ENCODE assay signal across 12 mouse cellular contexts in the genomic region with DNA sequence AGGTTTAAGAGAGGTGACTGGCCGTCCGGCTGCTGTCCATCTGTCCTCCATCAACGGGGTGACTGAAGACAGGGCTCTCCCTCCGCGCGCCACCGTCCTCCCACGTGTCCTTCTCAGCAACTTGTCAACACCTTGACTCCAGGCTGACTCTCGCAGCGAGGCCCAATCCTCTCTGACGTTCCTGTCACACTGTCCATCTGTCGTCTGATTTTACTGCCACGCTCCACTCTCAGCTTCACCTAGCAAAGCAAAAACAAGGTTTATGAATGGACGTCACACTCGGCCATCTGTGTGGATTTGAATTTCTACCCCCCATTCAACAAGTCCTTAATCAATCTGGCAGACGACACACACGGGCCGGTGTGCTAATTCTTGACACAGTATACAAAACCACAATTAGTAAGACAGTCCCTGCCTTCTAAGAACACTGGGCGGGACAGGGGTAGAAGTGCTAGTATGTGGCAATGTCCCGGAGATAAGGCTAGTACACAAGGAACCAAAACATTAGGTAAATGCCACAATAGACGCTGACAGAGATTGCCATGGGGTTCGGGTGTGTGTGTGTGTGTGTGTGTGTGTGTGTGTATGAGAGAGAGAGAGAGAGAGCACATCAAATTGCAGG. TPM values are rescaled to one million over a fixed set of nuclear protein-coding genes. Genes with fewer than 3 reads are reported as not detected.
A peak's percentile ranks its signal among the peaks of the same experiment; 100 is the strongest.
DNase-seq lines count a peak whose midpoint lies in the region; ATAC-seq and TF ChIP-seq lines count a peak whose summit lies in the region.
"Had no signal": no experiment of that assay in that cellular context is flagged by ENCODE, and none has a peak within 500 bp of the region (broad histone marks: within the 10 kb centered on the region; RNA-seq: fewer than 3 reads in every experiment).

No protein-coding gene starts in this region.

- 24% methylated on average over 22 of the region's 22 CpGs for WGBS in heart, postnatal 0 days

- no peak overlapping the region for H3K4me3 ChIP-seq in heart, postnatal 0 days (ENCODE audit: low read depth, low read length)

- peak; percentile 52; the same call in 1 of the 2 replicates for ATAC-seq in heart, postnatal 0 days (ENCODE audit: insufficient read depth, low read depth)

- intact Hi-C loops in heart, postnatal 25 days (cut with DNase I), result no loop called here

- peaks cover 31% of the 10 kb centered on the region for H3K36me3 ChIP-seq in heart, postnatal 0 days (replicated peaks; ENCODE audit: control insufficient read depth, insufficient read depth, low read length)

- TF ChIP-seq EP300 in heart, postnatal 0 days (IDR thresholded peaks at IDR 0.05; ENCODE audit: low read depth), result no peak

- no peaks in the 10 kb centered on the region for H3K9me3 ChIP-seq in heart, postnatal 0 days (replicated peaks; ENCODE audit: control insufficient read depth, low read length)

- H3K9ac ChIP-seq in heart, postnatal 0 days (replicated peaks; ENCODE audit: low read depth, low read length), result no peak overlapping the region

- DNase-seq in heart, adult 11 months, result peak; percentile 96
- DNase-seq in heart, postnatal 25 days (ENCODE audit: low spot score), result no peak
- peak; percentile 57 for DNase-seq in 416B (ENCODE audit: low read depth)
- DNase-seq in brain, embryonic 14.5 days (ENCODE audit: low read depth), result peak; percentile 80
- DNase-seq in heart, postnatal 0 days (ENCODE audit: low spot score), result no peak
- no peak for DNase-seq in ovary, adult 18-20 months (ENCODE audit: low spot score)
- no peak for DNase-seq in gastrocnemius, postnatal 25 days
- DNase-seq: adrenal gland, postnatal 36 days; kidney, adult 8-10 months; layer of hippocampus, postnatal 36 days; thymus, postnatal 14 days had no signal

- peak overlapping the region; percentile 16; the same call in 1 of the 2 replicates for H3K4me2 ChIP-seq in heart, postnatal 0 days (ENCODE audit: low read depth, low read length)
- H3K4me2 ChIP-seq: liver, embryonic 11.5 days had no signal

- no peak for TF ChIP-seq POLR2A in brain, embryonic 14.5 days (IDR thresholded peaks at IDR 0.05; ENCODE audit: borderline replicate concordance, extremely low read depth, insufficient read depth, insufficient read length, poor library complexity, severe bottlenecking)

- TF ChIP-seq CTCF in brain, embryonic 14.5 days (IDR thresholded peaks at IDR 0.05; ENCODE audit: borderline replicate concordance, extremely low read depth, insufficient read depth, insufficient read length), result no peak
- TF ChIP-seq CTCF in heart, postnatal 0 days (IDR thresholded peaks at IDR 0.05; ENCODE audit: low read depth), result no peak

- no peak overlapping the region; the same call in 1 of the 2 replicates for H3K27ac ChIP-seq in heart, postnatal 0 days (ENCODE audit: low read depth)

- peaks cover 69% of the 10 kb centered on the region for H3K4me1 ChIP-seq in heart, postnatal 0 days (ENCODE audit: control insufficient read depth, insufficient read depth)

- H3K27me3 ChIP-seq in heart, postnatal 0 days (ENCODE audit: control insufficient read depth, insufficient read depth, low read length), result no peaks in the 10 kb centered on the region

RNA-seq across cellular contexts. Expression of gene Pik3r1, which starts 10.1 kb away (rescaled TPM):
- total RNA-seq in heart, postnatal 25 days (2021), result 100 to 1,000 TPM in 1 of 2 experiments, 10 to 100 TPM in 1; 93.6 to 111 TPM
- polyA plus RNA-seq in brain, embryonic 14.5 days (2012; rRNA removed), result 17.7 and 39.7 TPM in 2 replicates
- total RNA-seq in heart, postnatal 0 days (2014; rRNA removed; ENCODE audit: low replicate concordance), result 31.6 and 33.8 TPM in 2 replicates
- 13.6 and 16.3 TPM in 2 replicates for polyA plus RNA-seq in heart, postnatal 0 days (2015; fragmentation: Nextera tagmentation; extraction: Ambion mirVana)
- 10 to 100 TPM; 25.4 to 27.0 TPM for total RNA-seq in gastrocnemius, postnatal 25 days (2021)

Comparison
In these comparisons a context has a peak if more than half of its experiments do, and no peak if none do; other contexts are left out.
1. DNase-seq: peak in heart, adult 11 months (single experiment), 416B (single experiment) and brain, embryonic 14.5 days (single experiment); none in heart, postnatal 25 days (single experiment), heart, postnatal 0 days (single experiment), ovary, adult 18-20 months (single experiment) and gastrocnemius, postnatal 25 days (single experiment).